Mouse (Mus musculus): Measurements from ENCODE around the gene Ncr1. TPM values are rescaled to one million over a fixed set of nuclear protein-coding genes. Genes with fewer than 3 reads are reported as not detected.
"Not testable (repeated sequence)": the region's sequence is repeated elsewhere in the genome, so short reads cannot be mapped to it uniquely, and the experiment has no call there.

Gene Ncr1
- polyA plus RNA-seq (2016; fragmentation: Nextera tagmentation; extraction: Ambion mirVana): not detected in 2 replicates

- H3K9ac ChIP-seq (replicated peaks): no peak within 1 kb of the TSS
- no peaks in the 10 kb centered on the region for H3K9me3 ChIP-seq
- no peaks in the 10 kb centered on the region for H3K36me3 ChIP-seq
- no peaks in the 10 kb centered on the region for H3K4me1 ChIP-seq (replicated peaks)
- no peak within 1 kb of the TSS for H3K4me3 ChIP-seq (replicated peaks)
- no peaks in the 10 kb centered on the region for H3K27me3 ChIP-seq
- no peak within 1 kb of the TSS for H3K27ac ChIP-seq
- H3K4me2 ChIP-seq: no peak within 1 kb of the TSS
- ATAC-seq (ENCODE audit: insufficient number of reproducible peaks, insufficient read depth, low FRiP score, low TSS enrichment, low read depth): no peak
Observed at GRCm38 (mm10) chr7:4337509-4337908, at the start of gene Ncr1. Gene Ncr1 (plus strand): TSS chr7:4337724.

- no peak overlapping the region for H3K9ac ChIP-seq (replicated peaks)
- no peak overlapping the region for H3K4me2 ChIP-seq
- H3K4me1 ChIP-seq (replicated peaks): no peaks in the 10 kb centered on the region
- ATAC-seq (ENCODE audit: insufficient number of reproducible peaks, insufficient read depth, low FRiP score, low TSS enrichment, low read depth): no peak
- no peaks in the 10 kb centered on the region for H3K36me3 ChIP-seq
- no peak overlapping the region for H3K4me3 ChIP-seq (replicated peaks)
- no peaks in the 10 kb centered on the region for H3K9me3 ChIP-seq
- H3K27ac ChIP-seq: no peak overlapping the region
- 71% methylated on average over 5 of the region's 5 CpGs for WGBS
- no peaks in the 10 kb centered on the region for H3K27me3 ChIP-seq
Observed at GRCm38 (mm10) chr7:4292638-4293037, 44.9 kb upstream of the Ncr1 start.

DNA sequence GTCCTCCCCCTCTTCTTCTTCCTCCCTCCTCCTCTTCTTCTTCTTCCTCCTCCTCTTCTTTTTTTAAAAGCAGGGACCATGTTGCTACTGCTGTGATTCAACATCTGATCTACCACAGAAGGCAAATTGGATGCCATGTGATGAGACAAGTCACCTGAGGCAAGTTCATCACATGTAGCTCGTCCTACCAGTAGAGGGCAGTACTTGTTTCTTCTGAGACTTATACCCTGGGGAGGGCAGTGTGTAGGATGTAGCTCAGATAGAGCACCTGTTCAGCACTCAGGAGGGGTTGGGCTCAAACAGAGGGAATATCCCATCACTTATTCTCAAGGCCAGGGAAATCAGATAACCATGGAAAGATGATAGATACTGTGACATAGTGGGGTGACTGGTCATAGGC, 40.3 kb upstream of the Ncr1 start:
- H3K27me3 ChIP-seq: no peaks in the 10 kb centered on the region
- H3K27ac ChIP-seq: no peak overlapping the region
- no peak overlapping the region for H3K4me3 ChIP-seq (replicated peaks)
- 58% methylated on average over 1 of the region's 1 CpGs for WGBS
- no peak overlapping the region for H3K4me2 ChIP-seq
- no peak overlapping the region for H3K9ac ChIP-seq (replicated peaks)
- H3K36me3 ChIP-seq: no peaks in the 10 kb centered on the region
- no peaks in the 10 kb centered on the region for H3K4me1 ChIP-seq (replicated peaks)
- no peak for ATAC-seq (ENCODE audit: insufficient number of reproducible peaks, insufficient read depth, low FRiP score, low TSS enrichment, low read depth)
- no peaks in the 10 kb centered on the region for H3K9me3 ChIP-seq

DNA sequence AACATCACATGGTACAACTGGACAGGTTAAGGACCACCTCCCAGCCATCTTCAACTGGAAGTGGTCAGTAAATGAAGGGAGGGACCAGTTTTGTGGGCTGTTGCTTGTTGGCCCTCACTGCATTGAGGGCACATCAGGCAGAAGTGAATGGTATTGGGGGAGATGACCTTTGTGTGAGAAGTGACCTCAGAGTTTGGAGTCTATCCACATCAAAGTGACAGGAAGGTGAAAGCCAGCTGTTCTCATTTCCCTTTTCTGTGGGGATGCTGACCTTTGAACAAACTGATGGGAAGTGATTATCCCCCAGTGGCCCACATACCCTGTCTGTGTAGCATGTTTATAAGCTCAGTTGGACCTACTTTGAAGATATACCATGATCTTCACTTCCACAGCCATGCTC, 37.4 kb upstream of the Ncr1 start:
- H3K4me1 ChIP-seq (replicated peaks): no peaks in the 10 kb centered on the region
- no peaks in the 10 kb centered on the region for H3K27me3 ChIP-seq
- H3K27ac ChIP-seq: no peak overlapping the region
- no peak overlapping the region for H3K9ac ChIP-seq (replicated peaks)
- no peak overlapping the region for H3K4me3 ChIP-seq (replicated peaks)
- no peaks in the 10 kb centered on the region for H3K9me3 ChIP-seq
- H3K4me2 ChIP-seq: no peak overlapping the region
- ATAC-seq (ENCODE audit: insufficient number of reproducible peaks, insufficient read depth, low FRiP score, low TSS enrichment, low read depth): no peak
- no peaks in the 10 kb centered on the region for H3K36me3 ChIP-seq

DNA sequence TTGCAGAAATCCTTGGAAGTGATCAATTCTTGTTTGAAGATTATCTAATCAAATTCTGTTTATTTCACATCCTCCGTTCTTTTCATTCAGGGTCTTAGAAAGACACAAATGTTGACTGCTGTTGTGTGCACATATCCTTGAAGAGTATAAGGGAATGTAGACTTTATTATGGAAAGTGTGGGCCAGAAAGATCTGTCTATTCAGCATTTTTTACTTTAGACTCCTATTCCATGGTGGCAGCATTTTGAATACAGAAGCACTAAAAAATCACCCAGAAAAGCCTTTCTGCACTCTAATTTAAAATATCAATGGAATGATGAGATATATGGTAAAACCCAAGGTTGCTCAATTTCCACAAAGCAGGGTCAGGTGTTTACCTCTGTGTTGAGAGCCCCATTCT, 34.1 kb upstream of the Ncr1 start:
- no peak overlapping the region for H3K9ac ChIP-seq (replicated peaks)
- WGBS: 96% methylated on average over 1 of the region's 1 CpGs
- no peak for ATAC-seq (ENCODE audit: insufficient number of reproducible peaks, insufficient read depth, low FRiP score, low TSS enrichment, low read depth)
- H3K4me3 ChIP-seq (replicated peaks): no peak overlapping the region
- no peak overlapping the region for H3K27ac ChIP-seq
- H3K9me3 ChIP-seq: no peaks in the 10 kb centered on the region
- no peaks in the 10 kb centered on the region for H3K27me3 ChIP-seq
- H3K4me1 ChIP-seq (replicated peaks): no peaks in the 10 kb centered on the region
- no peak overlapping the region for H3K4me2 ChIP-seq
- H3K36me3 ChIP-seq: no peaks in the 10 kb centered on the region

DNA sequence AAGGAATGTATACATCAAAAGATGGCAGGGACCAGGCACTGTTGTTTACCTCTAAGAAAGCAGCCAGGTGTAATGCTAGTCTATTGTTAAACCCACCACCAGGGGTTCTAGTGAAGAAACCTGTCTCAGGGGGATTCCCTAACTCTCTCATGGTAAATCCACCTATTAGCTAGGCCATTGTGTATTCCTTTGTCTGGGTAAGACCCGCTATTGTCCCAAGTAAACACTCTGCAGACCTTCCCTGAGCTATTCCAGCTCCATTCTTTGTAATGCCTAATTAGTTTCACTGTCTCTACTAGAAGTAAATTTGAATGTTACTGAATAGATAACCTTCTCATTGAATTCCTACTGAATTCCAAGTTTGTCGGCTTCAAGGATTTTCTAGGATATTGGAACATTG, 24.4 kb upstream of the Ncr1 start:
- H3K4me3 ChIP-seq (replicated peaks); H3K36me3 ChIP-seq; H3K4me2 ChIP-seq; H3K27ac ChIP-seq; H3K4me1 ChIP-seq (replicated peaks); H3K27me3 ChIP-seq; H3K9ac ChIP-seq (replicated peaks); ATAC-seq (ENCODE audit: insufficient number of reproducible peaks, insufficient read depth, low FRiP score, low TSS enrichment, low read depth); H3K9me3 ChIP-seq: not testable (repeated sequence)
- 85% methylated on average over 2 of the region's 2 CpGs for WGBS

- H3K9ac ChIP-seq (replicated peaks); H3K27me3 ChIP-seq; H3K4me3 ChIP-seq (replicated peaks); H3K9me3 ChIP-seq; H3K36me3 ChIP-seq; ATAC-seq (ENCODE audit: insufficient number of reproducible peaks, insufficient read depth, low FRiP score, low TSS enrichment, low read depth); H3K4me2 ChIP-seq; H3K27ac ChIP-seq; H3K4me1 ChIP-seq (replicated peaks): not testable (repeated sequence)
- 85% methylated on average over 3 of the region's 3 CpGs for WGBS
Observed at GRCm38 (mm10) chr7:4313531-4313930, 24.0 kb upstream of the Ncr1 start.

DNA sequence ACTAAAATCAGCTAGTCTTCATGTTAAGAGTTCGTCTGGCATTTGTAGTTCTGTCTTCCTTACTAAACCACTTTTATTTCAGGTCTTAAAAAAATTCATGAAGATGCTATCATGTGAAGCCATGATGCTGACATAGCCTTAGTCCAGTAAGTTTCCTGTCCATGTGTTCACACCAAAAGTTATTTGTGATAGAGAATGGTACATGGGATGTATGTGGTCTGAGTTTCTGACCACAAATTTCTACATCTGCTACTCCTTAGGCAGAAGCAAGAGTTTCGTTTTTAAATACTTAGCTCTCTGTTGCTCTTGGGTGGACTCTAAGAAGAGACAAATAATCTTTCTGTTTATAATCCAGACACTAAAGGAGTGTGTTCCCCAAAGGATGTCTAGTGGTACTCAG, 14.2 kb upstream of the Ncr1 start:
- Histone ChIP-seq H3K36me3 (no peaks in the 10 kb centered on the region), H3K4me3 (replicated peaks) (no peak overlapping the region), H3K9ac (replicated peaks) (no peak overlapping the region), H3K27me3 (no peaks in the 10 kb centered on the region), H3K27ac (no peak overlapping the region), H3K9me3 (no peaks in the 10 kb centered on the region), H3K4me2 (no peak overlapping the region), H3K4me1 (replicated peaks) (no peaks in the 10 kb centered on the region)
- no peak for ATAC-seq (ENCODE audit: insufficient number of reproducible peaks, insufficient read depth, low FRiP score, low TSS enrichment, low read depth)
- WGBS: 67% methylated on average over 2 of the region's 2 CpGs

DNA sequence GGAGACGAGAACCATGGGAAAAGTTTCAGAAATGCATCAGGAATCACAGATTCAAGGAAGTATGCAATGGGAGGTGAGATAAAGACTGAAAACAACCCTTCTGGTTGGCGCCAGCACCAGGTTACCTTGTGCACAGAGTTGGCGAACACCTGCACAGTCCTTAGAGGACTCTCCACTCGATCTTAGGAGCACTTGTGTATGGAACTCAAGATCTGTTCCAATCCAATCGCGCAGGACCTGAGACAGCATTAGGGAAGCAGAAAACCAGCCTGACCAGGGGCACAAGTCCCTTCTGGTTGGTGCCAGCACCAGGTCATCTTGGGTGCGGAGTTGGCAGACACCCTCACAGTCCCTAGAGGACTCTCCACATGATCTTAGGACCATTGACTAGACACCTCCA, 36.0 kb downstream of the Ncr1 start:
- peaks cover 8% of the 10 kb centered on the region for H3K9me3 ChIP-seq
- WGBS: 80% methylated on average over 7 of the region's 7 CpGs
- no peak for ATAC-seq (ENCODE audit: insufficient number of reproducible peaks, insufficient read depth, low FRiP score, low TSS enrichment, low read depth)
- no peaks in the 10 kb centered on the region for H3K36me3 ChIP-seq
- H3K4me3 ChIP-seq (replicated peaks): no peak overlapping the region
- no peaks in the 10 kb centered on the region for H3K4me1 ChIP-seq (replicated peaks)
- no peak overlapping the region for H3K9ac ChIP-seq (replicated peaks)
- no peak overlapping the region for H3K4me2 ChIP-seq
- H3K27ac ChIP-seq: no peak overlapping the region
- H3K27me3 ChIP-seq: no peaks in the 10 kb centered on the region

Small RNAs within 50 kb of the gene (microRNA-seq; reads per million reads assigned to microRNA genes)
- gene Gm24752 (not detected), gene Gm25349 (not detected)

Other genes with a start within 250 kb of the Ncr1 start
- 1.6 and 1.9 TPM in 2 replicates for gene Ttyh1, start 218.3 kb upstream of the Ncr1 start, polyA plus RNA-seq (2016; fragmentation: Nextera tagmentation; extraction: Ambion mirVana)
- gene Leng8, start 200.7 kb upstream of the Ncr1 start, polyA plus RNA-seq (2016; fragmentation: Nextera tagmentation; extraction: Ambion mirVana): 62.2 and 80.5 TPM in 2 replicates
- gene Leng9, start 187.3 kb upstream of the Ncr1 start, polyA plus RNA-seq (2016; fragmentation: Nextera tagmentation; extraction: Ambion mirVana): 2.3 and 3.2 TPM in 2 replicates
- gene Cdc42ep5, start 172.9 kb upstream of the Ncr1 start, polyA plus RNA-seq (2016; fragmentation: Nextera tagmentation; extraction: Ambion mirVana): 40.3 and 47.9 TPM in 2 replicates
- gene Lilra5, start 100.0 kb upstream of the Ncr1 start, polyA plus RNA-seq (2016; fragmentation: Nextera tagmentation; extraction: Ambion mirVana): not detected in 2 replicates
- 0.22 and 0.65 TPM in 2 replicates for gene Gp6, start 60.0 kb downstream of the Ncr1 start, polyA plus RNA-seq (2016; fragmentation: Nextera tagmentation; extraction: Ambion mirVana)
- 29.7 and 29.8 TPM in 2 replicates for gene Rdh13, start 107.9 kb downstream of the Ncr1 start, polyA plus RNA-seq (2016; fragmentation: Nextera tagmentation; extraction: Ambion mirVana)
- gene Eps8l1, start 123.0 kb downstream of the Ncr1 start, polyA plus RNA-seq (2016; fragmentation: Nextera tagmentation; extraction: Ambion mirVana): 6.2 and 6.4 TPM in 2 replicates
- gene Ppp1r12c, start 164.0 kb downstream of the Ncr1 start, polyA plus RNA-seq (2016; fragmentation: Nextera tagmentation; extraction: Ambion mirVana): 65.3 and 70.3 TPM in 2 replicates
- 186 and 195 TPM in 2 replicates for gene Tnnt1, start 178.7 kb downstream of the Ncr1 start, polyA plus RNA-seq (2016; fragmentation: Nextera tagmentation; extraction: Ambion mirVana)
- 4.3 and 5.7 TPM in 2 replicates for gene Tnni3, start 186.5 kb downstream of the Ncr1 start, polyA plus RNA-seq (2016; fragmentation: Nextera tagmentation; extraction: Ambion mirVana)
- 3.7 and 4.1 TPM in 2 replicates for gene Dnaaf3, start 194.7 kb downstream of the Ncr1 start, polyA plus RNA-seq (2016; fragmentation: Nextera tagmentation; extraction: Ambion mirVana)
- gene Syt5, start 209.8 kb downstream of the Ncr1 start, polyA plus RNA-seq (2016; fragmentation: Nextera tagmentation; extraction: Ambion mirVana): 6.6 and 6.8 TPM in 2 replicates